Mouse (Mus musculus): Measurements from ENCODE around the gene Hal.

DNA sequence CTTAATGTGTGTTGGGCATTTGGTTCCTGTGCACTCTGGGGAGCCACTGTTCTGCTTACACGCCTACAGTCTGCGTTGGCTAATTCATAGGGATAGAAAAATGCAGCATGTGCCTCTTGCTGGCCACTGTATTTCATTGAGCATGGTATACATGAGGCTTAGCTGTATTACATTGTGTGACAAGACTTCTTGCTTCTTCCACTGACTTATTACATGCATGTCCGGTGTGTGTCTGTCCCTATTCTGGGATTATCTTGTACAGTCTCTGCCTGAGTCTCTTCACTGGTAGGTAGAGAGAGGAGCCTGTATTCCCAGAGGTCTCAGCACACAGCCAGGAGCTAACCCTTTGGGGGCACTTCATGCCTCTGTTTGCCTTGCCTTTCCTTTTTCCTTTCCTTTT is 20.8 kb upstream of the Hal start:
- TF ChIP-seq POLR2A (IDR thresholded peaks at IDR 0.05; ENCODE audit: borderline replicate concordance, low read depth, low read length) (no peak), CTCF (IDR thresholded peaks at IDR 0.05; ENCODE audit: low read depth, low read length) (no peak)
